Mouse (Mus musculus): ENCODE results near the gene Slc28a1. TPM values are rescaled to one million over a fixed set of nuclear protein-coding genes. Genes with fewer than 3 reads are reported as not detected.
"Not testable (repeated sequence)": the region's sequence is repeated elsewhere in the genome, so short reads cannot be mapped to it uniquely, and the experiment has no call there.

The Slc28a1 gene
- polyA plus RNA-seq, 1 experiment: 1.4 TPM

DNA sequence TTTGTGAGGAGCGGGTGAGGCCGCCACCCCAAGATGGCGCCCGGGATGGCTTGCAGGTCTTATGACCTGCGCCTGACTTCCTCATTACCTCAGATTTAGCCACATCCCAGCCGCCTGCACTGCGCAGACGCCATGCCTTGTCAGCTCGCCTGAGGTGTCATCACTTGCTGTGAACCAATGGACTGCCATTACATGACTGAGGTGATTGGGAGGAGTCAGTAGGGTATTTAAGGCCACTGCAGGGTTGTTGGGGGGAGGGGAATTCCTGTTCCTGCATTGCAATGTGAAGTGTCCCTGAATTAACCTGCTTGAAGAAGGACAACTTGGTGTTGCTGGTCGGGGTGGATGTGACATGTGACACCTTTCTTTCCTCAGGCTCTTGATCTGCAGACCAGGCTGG is 89.0 kb downstream of the Slc28a1 start:
- WGBS: 85% methylated on average over 10 of the region's 10 CpGs
- not testable (repeated sequence) for DNase-seq (ENCODE audit: low read depth, low spot score)

DNA sequence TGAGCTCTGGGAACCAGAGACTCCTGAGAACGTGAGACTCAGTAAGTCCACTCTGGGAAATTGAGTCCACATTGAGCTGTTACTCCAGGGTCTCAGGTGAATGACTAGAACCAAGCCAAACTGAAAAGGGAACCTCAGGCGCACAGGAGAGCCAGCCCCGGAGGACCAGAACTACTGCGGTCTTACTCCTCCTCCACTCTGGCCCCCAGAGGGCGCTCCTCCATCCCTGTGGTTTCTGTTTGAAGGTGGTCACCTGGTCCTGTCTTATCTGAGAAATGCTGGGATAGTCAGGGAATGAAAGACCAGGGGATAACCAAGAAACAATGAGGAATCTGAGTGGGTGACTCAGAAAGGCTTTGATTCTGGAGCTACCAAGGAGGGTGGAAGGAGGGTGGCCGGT is 94.3 kb downstream of the Slc28a1 start:
- 23% methylated on average over 6 of the region's 6 CpGs for WGBS
- DNase-seq (ENCODE audit: low read depth, low spot score): peak; percentile 33

DNA sequence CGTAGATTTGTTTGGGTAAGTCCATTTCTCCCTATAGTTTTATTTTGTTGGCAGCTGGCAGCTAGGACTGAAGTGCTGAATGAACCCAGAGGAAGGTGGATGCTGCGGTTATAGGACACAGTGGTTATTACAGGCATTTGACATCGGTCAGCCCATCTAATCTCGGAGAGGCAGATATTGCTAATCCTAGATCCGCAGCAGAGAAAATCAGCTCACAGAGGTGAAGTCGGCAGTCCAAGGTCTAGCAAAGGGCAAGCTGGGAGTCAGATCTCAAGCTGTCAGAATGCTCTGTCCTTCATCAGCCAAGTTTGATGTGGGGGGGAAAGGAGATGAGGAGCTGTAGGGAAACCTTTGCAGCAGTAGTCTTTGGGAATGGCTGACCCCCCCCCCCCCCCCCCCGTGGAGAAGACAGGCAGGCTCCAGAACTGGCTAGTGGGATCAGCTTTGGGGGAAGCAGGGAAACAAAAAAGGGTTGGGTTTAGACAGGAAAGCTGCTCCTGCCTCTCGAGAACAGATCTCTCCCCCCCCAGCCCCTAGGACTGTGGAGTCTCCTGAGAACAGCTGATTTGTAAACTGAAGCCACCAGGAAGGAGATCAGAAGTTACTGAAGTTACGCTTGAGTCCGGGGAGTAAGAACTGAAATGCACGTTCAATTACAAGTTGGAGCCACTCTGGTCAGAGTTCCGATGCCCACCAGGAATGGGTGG is 95.5 kb downstream of the Slc28a1 start:
- no peak for DNase-seq (ENCODE audit: low read depth, low spot score)
- 63% methylated on average over 12 of the region's 12 CpGs for WGBS

DNA sequence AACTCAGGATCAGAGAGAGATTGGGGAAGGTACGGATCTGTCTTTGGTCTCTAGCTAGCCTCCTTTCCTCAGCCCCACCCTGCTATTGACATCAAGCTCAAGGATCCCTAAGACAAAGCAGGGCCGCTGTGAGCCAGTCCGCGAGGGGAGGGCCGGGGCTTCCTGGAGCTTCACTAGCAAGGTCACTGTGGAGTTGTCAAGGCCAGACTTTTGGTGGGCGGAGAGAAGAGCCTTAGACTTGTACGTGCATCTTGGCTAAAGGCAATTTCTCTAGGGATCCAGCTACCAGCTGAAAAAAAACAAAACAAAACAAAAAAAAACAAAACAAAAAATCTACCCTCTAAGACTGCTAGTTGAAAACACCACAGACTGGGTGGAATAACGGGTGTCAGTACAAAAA is 97.2 kb downstream of the Slc28a1 start:
- WGBS: 13% methylated on average over 8 of the region's 8 CpGs
- no peak for DNase-seq (ENCODE audit: low read depth, low spot score)

DNA sequence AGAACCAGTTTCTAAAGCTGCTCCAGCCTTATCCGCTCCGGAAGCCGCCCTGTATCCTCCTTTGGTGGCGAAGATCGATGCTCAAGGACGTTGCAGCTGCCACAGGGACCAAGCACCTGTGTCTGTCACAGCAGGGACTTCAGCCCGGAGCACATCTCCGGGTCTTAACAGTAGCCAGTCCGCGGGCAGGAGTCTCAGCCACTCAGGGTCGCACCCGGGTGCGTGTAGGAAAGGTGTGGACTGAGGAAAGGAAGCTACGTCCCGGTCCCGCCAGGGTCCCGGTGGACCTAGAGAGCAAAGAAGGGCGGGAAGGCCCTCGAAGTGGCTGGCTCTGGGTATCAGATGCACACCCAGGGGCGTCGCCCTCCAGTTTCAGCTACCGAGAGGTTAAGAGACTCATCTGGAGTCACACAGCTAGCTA is 97.7 kb downstream of the Slc28a1 start:
- under 1% methylated on average over 22 of the region's 22 CpGs for WGBS

DNA sequence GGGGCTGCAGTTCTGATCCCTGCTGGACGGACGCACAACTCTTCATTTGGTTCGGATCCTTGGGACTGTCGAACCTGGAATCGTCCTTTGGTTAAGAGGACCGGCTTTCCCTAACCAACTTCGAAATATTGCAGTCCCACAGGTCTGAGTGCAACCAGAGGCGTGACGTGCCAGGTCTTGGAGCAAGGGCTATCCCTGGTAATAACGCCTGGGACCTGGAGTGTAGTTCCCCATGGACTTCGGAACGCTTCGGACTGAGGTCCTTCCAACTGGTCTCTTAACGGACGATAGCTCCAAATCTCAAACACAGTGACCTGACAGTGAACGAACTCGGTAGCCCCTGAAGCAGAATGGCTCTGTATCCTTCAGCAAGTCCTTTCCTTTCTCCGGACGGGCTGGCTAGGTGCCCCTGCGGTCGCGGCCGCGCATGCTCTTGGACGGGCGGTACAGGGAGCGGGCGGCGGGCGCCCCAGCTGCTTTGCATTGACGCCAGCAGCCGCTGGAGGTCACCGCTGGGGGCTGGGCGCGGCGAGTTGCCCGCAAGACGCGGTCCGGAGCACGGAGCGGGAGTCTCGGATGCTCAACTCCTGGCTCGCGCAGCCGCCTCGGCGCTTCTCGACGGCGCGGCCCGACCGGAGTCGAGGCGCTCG is 98.2 kb downstream of the Slc28a1 start:
- under 1% methylated on average over 57 of the region's 57 CpGs for WGBS
- DNase-seq (ENCODE audit: low read depth, low spot score): peak; percentile 56

More for the DNA sequence above, 97.7 kb downstream of the Slc28a1 start:
- peak; percentile 28 for DNase-seq (ENCODE audit: low read depth, low spot score)

DNA sequence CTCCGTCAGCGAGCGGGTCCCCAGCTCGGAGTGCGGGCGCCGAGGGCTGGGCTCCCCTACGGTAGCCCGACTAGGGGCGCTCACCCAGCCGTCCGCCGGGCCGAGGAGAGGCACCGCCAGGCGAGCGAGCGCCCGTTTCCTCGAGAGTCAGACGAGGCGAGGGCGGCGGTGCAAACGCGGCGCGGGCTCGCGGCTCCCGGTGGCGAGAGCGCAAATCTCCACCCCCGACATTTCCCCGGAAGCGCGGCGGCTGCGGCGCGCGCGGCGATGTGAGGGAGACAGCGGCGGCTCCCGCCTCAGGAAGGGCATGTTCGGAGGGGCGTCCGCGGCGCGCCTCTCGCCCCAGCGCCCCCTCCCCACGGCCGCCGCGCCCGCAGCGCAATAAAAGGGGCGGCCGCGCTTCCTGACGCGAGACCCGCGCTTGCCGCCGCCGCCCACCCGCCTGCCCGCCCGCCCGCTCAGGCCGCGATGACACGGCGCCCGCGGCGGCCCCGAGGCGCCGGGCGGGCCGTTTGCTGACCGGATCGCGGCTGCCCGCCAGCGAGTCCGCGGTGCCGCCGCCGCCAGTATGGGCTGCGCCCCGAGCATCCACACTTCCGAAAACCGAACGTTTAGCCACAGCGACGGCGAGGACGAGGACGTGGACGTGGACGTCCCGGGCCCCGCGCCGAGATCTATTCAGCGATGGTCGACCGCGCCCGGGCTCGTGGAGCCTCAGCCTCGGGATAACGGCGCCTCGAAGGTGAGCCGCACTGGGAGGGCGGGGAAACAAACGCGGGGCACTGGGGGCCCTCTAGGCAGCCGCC is 99.0 kb downstream of the Slc28a1 start, which contains the start of gene Pde8a:
Gene Pde8a (plus strand): TSS at position 250 of the 806 bp plus-strand sequence.
- under 1% methylated on average over 125 of the region's 128 CpGs for WGBS
- DNase-seq (ENCODE audit: low read depth, low spot score): no peak

DNA sequence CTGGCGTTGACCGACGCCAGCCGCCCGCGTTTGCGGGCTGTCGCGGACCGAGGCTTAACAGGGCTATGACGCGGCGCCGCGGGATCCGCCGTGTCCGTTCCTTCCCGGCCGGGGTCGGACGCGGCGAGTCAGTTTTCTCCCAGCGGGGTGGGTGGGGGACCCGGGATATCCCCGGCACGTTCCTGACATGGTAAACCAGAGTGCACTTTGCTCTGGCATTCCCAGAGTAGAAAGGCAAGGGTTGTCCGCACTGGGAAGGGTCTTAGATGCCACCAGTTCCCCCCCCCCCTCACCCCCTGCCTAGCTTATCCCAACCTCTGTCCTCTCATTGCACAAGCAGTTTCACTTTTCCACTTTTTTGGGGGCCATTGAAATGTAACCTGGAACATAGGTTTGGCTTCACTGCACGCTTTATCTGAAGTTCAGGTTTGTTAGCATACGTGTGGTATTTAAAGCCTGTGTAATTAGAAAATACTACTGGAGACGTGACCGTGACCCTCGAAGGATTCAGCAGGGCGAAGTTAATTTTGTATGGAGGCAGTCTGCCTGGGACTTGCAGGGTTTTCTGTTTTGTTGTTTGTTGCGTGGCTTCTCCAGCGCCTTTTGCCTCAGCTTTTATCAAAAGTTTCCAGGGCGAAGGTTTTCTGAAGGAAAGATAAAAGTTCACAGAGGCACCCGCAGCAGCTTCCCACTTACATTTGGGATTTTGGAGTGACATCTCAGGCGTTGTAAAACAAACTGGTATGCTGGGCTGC is 99.7 kb downstream of the Slc28a1 start:
- 15% methylated on average over 40 of the region's 40 CpGs for WGBS

DNA sequence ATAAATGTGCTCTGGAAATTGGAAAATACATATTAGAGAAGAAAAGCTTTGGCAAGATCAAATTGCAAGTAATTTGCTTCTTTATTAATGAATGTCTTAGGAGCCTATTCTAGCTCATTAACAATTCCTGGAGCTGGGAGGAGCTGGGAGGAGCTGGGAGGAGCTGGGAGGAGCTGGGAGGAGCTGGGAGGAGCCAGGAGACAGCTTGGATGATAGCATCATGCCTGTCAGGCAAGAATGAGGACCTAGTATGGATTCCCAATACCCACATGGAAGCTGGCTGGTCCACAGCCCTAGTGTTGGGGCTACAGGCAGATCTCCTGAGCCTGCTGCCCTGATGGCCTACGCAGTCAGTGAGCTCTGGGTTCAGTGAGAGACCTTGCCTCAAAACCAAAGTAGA is 101.4 kb downstream of the Slc28a1 start:
- DNase-seq (ENCODE audit: low read depth, low spot score): no peak
- WGBS: 100% methylated on average over 1 of the region's 1 CpGs

More for the DNA sequence above, 99.7 kb downstream of the Slc28a1 start:
- DNase-seq (ENCODE audit: low read depth, low spot score): no peak

DNA sequence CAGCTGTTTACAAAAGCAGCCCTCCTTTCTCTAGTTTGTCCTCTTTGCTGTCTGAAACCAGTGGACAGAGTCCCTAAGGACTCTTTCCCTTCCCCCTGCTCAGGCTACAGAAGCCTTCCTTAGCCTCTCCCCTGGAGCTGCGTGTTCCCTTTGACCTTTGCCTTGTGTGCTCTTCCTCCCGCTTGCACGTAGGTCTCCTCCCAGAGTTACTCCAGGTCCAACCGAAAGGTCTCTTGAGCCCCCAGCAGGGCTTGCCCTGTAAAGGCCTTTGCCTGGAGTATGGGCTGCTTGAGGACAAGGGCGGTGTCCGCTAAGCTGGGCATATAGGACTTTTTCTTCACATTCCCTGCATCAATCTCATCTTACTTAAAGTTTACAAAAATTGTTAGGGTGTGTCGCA is 104.7 kb downstream of the Slc28a1 start:
- DNase-seq (ENCODE audit: low read depth, low spot score): no peak
- 57% methylated on average over 7 of the region's 7 CpGs for WGBS

Other genes with a start within 250 kb of the Slc28a1 start
- gene Wdr73, start 213.5 kb upstream of the Slc28a1 start, polyA plus RNA-seq (2012; rRNA removed): 10.9 and 11.5 TPM in 2 replicates
- 2.0 and 2.1 TPM in 2 replicates for gene Nmb, start 209.7 kb upstream of the Slc28a1 start, polyA plus RNA-seq (2012; rRNA removed)
- 62.5 and 64.8 TPM in 2 replicates for gene Sec11a, start 167.0 kb upstream of the Slc28a1 start, polyA plus RNA-seq (2012; rRNA removed)
- 20.2 and 25.1 TPM in 2 replicates for gene Zfp592, start 121.1 kb upstream of the Slc28a1 start, polyA plus RNA-seq (2012; rRNA removed)
- 0.01 and 0.03 TPM in 2 replicates for gene Alpk3, start 57.2 kb upstream of the Slc28a1 start, polyA plus RNA-seq (2012; rRNA removed)
- gene Pde8a, start 98.8 kb downstream of the Slc28a1 start, polyA plus RNA-seq (2012; rRNA removed): 3.3 and 3.4 TPM in 2 replicates
- 1,160 and 1,440 TPM in 2 replicates for gene Rps17, start 230.5 kb downstream of the Slc28a1 start, polyA plus RNA-seq (2012; rRNA removed)